ENCODE assay signal across 10 mouse cellular contexts in the genomic region with DNA sequence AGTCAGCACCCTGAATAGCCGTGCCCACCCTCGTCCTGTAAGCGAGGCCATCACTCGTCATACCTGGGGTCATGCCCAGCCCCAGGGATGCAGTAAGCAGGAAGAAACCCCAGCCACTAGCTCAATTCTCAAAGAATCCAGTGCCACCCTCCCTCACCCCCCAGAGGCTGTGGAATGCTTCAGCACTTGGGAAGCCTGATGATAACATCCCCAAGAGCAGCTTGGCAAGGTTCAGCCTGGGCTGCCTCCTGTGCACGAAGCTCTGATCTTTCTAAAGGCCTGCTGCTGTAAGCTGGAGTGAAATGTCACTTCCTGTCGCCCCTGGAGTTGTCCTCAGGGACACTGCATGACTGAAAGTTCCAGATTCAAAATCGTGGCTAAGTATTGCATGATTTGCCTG.
"Had no signal": no experiment of that assay in that cellular context is flagged by ENCODE, and none has a peak within 500 bp of the region (broad histone marks: within the 10 kb centered on the region; RNA-seq: fewer than 3 reads in every experiment).

No protein-coding gene starts in this region.

- H3K9ac ChIP-seq: limb, embryonic 12.5 days; liver, embryonic 13.5 days; liver, postnatal 0 days; lung, embryonic 15.5 days; midbrain, embryonic 12.5 days; neural tube, embryonic 13.5 days had no signal

- H3K27me3 ChIP-seq: limb, embryonic 12.5 days; lung, embryonic 15.5 days; midbrain, embryonic 12.5 days had no signal

- H3K36me3 ChIP-seq: limb, embryonic 12.5 days; lung, embryonic 15.5 days; midbrain, embryonic 12.5 days; neural tube, embryonic 13.5 days had no signal

- H3K4me2 ChIP-seq: limb, embryonic 12.5 days; liver, embryonic 13.5 days; lung, embryonic 15.5 days; midbrain, embryonic 12.5 days; neural tube, embryonic 13.5 days had no signal

- H3K9me3 ChIP-seq: limb, embryonic 12.5 days; liver, embryonic 13.5 days; lung, embryonic 15.5 days; midbrain, embryonic 12.5 days; neural tube, embryonic 13.5 days had no signal

- H3K27ac ChIP-seq: limb, embryonic 12.5 days; liver, embryonic 13.5 days; lung, embryonic 15.5 days; midbrain, embryonic 12.5 days; neural tube, embryonic 13.5 days; stomach, postnatal 0 days had no signal

- ATAC-seq: liver, postnatal 0 days; midbrain, embryonic 16.5 days had no signal

- H3K4me3 ChIP-seq: limb, embryonic 12.5 days; liver, embryonic 13.5 days; lung, embryonic 15.5 days; midbrain, embryonic 12.5 days; neural tube, embryonic 13.5 days had no signal

- DNase-seq: liver; liver, embryonic 13.5 days; liver, postnatal 0 days; thymus, postnatal 4 days had no signal
